Mouse (Mus musculus): ENCODE measurements around the gene Agbl2. TPM values are rescaled to one million over a fixed set of nuclear protein-coding genes. Genes with fewer than 3 reads are reported as not detected.
A peak's percentile ranks its signal among the peaks of the same experiment; 100 is the strongest.

The Agbl2 gene
- polyA plus RNA-seq, 1 experiment from 2014 or later: 0.18 TPM

GRCm38 (mm10) chr2:90753565-90753964, 29.0 kb upstream of the Agbl2 start:
- peaks cover 64% of the 10 kb centered on the region for H3K36me3 ChIP-seq
- H3K4me3 ChIP-seq (replicated peaks): no peak overlapping the region
- H3K9ac ChIP-seq (replicated peaks): no peak overlapping the region
- no peaks in the 10 kb centered on the region for H3K9me3 ChIP-seq (replicated peaks)
- ATAC-seq (ENCODE audit: low FRiP score): no peak
- peaks cover 13% of the 10 kb centered on the region for H3K4me1 ChIP-seq
- WGBS: 93% methylated on average over 2 of the region's 2 CpGs
- H3K4me2 ChIP-seq: no peak overlapping the region
- no peaks in the 10 kb centered on the region for H3K27me3 ChIP-seq (replicated peaks)
- no peak overlapping the region for H3K27ac ChIP-seq (replicated peaks)

- Histone ChIP-seq H3K36me3 (peaks cover 67% of the 10 kb centered on the region), H3K4me1 (0 out of 2 replicates have a peak, but pooled peaks cover 7% of the 10 kb centered on the region), H3K4me2 (no peak overlapping the region), H3K9me3 (replicated peaks) (no peaks in the 10 kb centered on the region), H3K4me3 (replicated peaks) (no peak overlapping the region), H3K9ac (replicated peaks) (no peak overlapping the region), H3K27me3 (replicated peaks) (no peaks in the 10 kb centered on the region), H3K27ac (replicated peaks) (no peak overlapping the region)
- no peak for ATAC-seq (ENCODE audit: low FRiP score)
- 98% methylated on average over 3 of the region's 3 CpGs for WGBS
These were observed 28.3 kb upstream of the Agbl2 start for GRCm38 (mm10) chr2:90754188-90754587.

GRCm38 (mm10) chr2:90765123-90765522, 17.4 kb upstream of the Agbl2 start:
- Histone ChIP-seq H3K4me2 (no peak overlapping the region), H3K4me3 (replicated peaks) (no peak overlapping the region), H3K27ac (replicated peaks) (no peak overlapping the region), H3K9ac (replicated peaks) (no peak overlapping the region), H3K9me3 (replicated peaks) (no peaks in the 10 kb centered on the region), H3K27me3 (replicated peaks) (no peaks in the 10 kb centered on the region), H3K4me1 (no peaks in the 10 kb centered on the region), H3K36me3 (peaks cover 86% of the 10 kb centered on the region)
- 93% methylated on average over 3 of the region's 3 CpGs for WGBS
- no peak for ATAC-seq (ENCODE audit: low FRiP score)

- H3K36me3 ChIP-seq: peaks cover 45% of the 10 kb centered on the region
- H3K27ac ChIP-seq (replicated peaks): no peak overlapping the region
- H3K27me3 ChIP-seq (replicated peaks): peaks cover 13% of the 10 kb centered on the region
- H3K4me3 ChIP-seq (replicated peaks): no peak overlapping the region
- no peak for ATAC-seq (ENCODE audit: low FRiP score)
- H3K4me2 ChIP-seq: no peak overlapping the region
- peaks cover 12% of the 10 kb centered on the region for H3K4me1 ChIP-seq
- 45% methylated on average over 3 of the region's 3 CpGs for WGBS
- H3K9ac ChIP-seq (replicated peaks): no peak overlapping the region
- no peaks in the 10 kb centered on the region for H3K9me3 ChIP-seq (replicated peaks)
These were observed 1.2 kb upstream of the Agbl2 start for GRCm38 (mm10) chr2:90781323-90781722.

GRCm38 (mm10) chr2:90781938-90782337, 589 bp upstream of the Agbl2 start:
- H3K27ac ChIP-seq (replicated peaks): no peak overlapping the region
- peaks cover 12% of the 10 kb centered on the region for H3K4me1 ChIP-seq
- H3K9ac ChIP-seq (replicated peaks): no peak overlapping the region
- no peak for ATAC-seq (ENCODE audit: low FRiP score)
- H3K9me3 ChIP-seq (replicated peaks): no peaks in the 10 kb centered on the region
- peaks cover 13% of the 10 kb centered on the region for H3K27me3 ChIP-seq (replicated peaks)
- WGBS: 46% methylated on average over 2 of the region's 2 CpGs
- no peak overlapping the region for H3K4me2 ChIP-seq
- H3K4me3 ChIP-seq (replicated peaks): no peak overlapping the region
- H3K36me3 ChIP-seq: peaks cover 40% of the 10 kb centered on the region

- H3K9ac ChIP-seq (replicated peaks): peak overlapping the region; percentile 36; the same call in 1 of the 2 replicates
- peaks cover 12% of the 10 kb centered on the region for H3K4me1 ChIP-seq
- H3K27ac ChIP-seq (replicated peaks): no peak overlapping the region
- H3K9me3 ChIP-seq (replicated peaks): no peaks in the 10 kb centered on the region
- H3K36me3 ChIP-seq: peaks cover 31% of the 10 kb centered on the region
- 3% methylated on average over 27 of the region's 29 CpGs for WGBS
- 0 out of 2 replicates have a peak, but pooled peaks have one; percentile 35 for ATAC-seq (ENCODE audit: low FRiP score)
- peak overlapping the region; percentile 63 for H3K4me2 ChIP-seq
- peaks cover 13% of the 10 kb centered on the region for H3K27me3 ChIP-seq (replicated peaks)
- H3K4me3 ChIP-seq (replicated peaks): peak overlapping the region; percentile 32
These were observed 467 bp downstream of the Agbl2 start for GRCm38 (mm10) chr2:90782901-90783486.

GRCm38 (mm10) chr2:90788126-90788525, 5.6 kb downstream of the Agbl2 start:
- Histone ChIP-seq H3K4me3 (replicated peaks) (no peak overlapping the region), H3K36me3 (no peaks in the 10 kb centered on the region), H3K27me3 (replicated peaks) (peaks cover 9% of the 10 kb centered on the region), H3K9me3 (replicated peaks) (no peaks in the 10 kb centered on the region), H3K27ac (replicated peaks) (no peak overlapping the region), H3K9ac (replicated peaks) (no peak overlapping the region), H3K4me2 (no peak overlapping the region), H3K4me1 (peaks cover 3% of the 10 kb centered on the region)
- 90% methylated on average over 2 of the region's 2 CpGs for WGBS
- ATAC-seq (ENCODE audit: low FRiP score): no peak

- Histone ChIP-seq H3K9ac (replicated peaks) (no peak overlapping the region), H3K27me3 (replicated peaks) (no peaks in the 10 kb centered on the region), H3K36me3 (no peaks in the 10 kb centered on the region), H3K4me1 (no peaks in the 10 kb centered on the region), H3K4me2 (no peak overlapping the region), H3K9me3 (replicated peaks) (no peaks in the 10 kb centered on the region), H3K4me3 (replicated peaks) (no peak overlapping the region), H3K27ac (replicated peaks) (no peak overlapping the region)
- no peak for ATAC-seq (ENCODE audit: low FRiP score)
- 86% methylated on average over 6 of the region's 6 CpGs for WGBS
These were observed 26.0 kb downstream of the Agbl2 start for GRCm38 (mm10) chr2:90808241-90809126.

- no peaks in the 10 kb centered on the region for H3K9me3 ChIP-seq (replicated peaks)
- no peaks in the 10 kb centered on the region for H3K36me3 ChIP-seq
- H3K4me2 ChIP-seq: no peak overlapping the region
- no peaks in the 10 kb centered on the region for H3K4me1 ChIP-seq
- WGBS: 82% methylated on average over 8 of the region's 8 CpGs
- H3K4me3 ChIP-seq (replicated peaks): no peak overlapping the region
- no peak overlapping the region for H3K9ac ChIP-seq (replicated peaks)
- ATAC-seq (ENCODE audit: low FRiP score): no peak
- no peaks in the 10 kb centered on the region for H3K27me3 ChIP-seq (replicated peaks)
- H3K27ac ChIP-seq (replicated peaks): no peak overlapping the region
These were observed 28.2 kb downstream of the Agbl2 start for GRCm38 (mm10) chr2:90810751-90811150.

GRCm38 (mm10) chr2:90815266-90815665, 32.7 kb downstream of the Agbl2 start:
- no peaks in the 10 kb centered on the region for H3K9me3 ChIP-seq (replicated peaks)
- WGBS: 89% methylated on average over 2 of the region's 2 CpGs
- ATAC-seq (ENCODE audit: low FRiP score): no peak
- no peak overlapping the region for H3K4me3 ChIP-seq (replicated peaks)
- H3K36me3 ChIP-seq: no peaks in the 10 kb centered on the region
- no peak overlapping the region for H3K4me2 ChIP-seq
- H3K27me3 ChIP-seq (replicated peaks): no peaks in the 10 kb centered on the region
- H3K27ac ChIP-seq (replicated peaks): no peak overlapping the region
- H3K9ac ChIP-seq (replicated peaks): no peak overlapping the region
- no peaks in the 10 kb centered on the region for H3K4me1 ChIP-seq

GRCm38 (mm10) chr2:90816144-90816543, 33.6 kb downstream of the Agbl2 start:
- no peak overlapping the region for H3K9ac ChIP-seq (replicated peaks)
- no peak overlapping the region for H3K4me2 ChIP-seq
- no peaks in the 10 kb centered on the region for H3K4me1 ChIP-seq
- H3K27ac ChIP-seq (replicated peaks): no peak overlapping the region
- ATAC-seq (ENCODE audit: low FRiP score): no peak
- no peaks in the 10 kb centered on the region for H3K27me3 ChIP-seq (replicated peaks)
- no peaks in the 10 kb centered on the region for H3K36me3 ChIP-seq
- no peak overlapping the region for H3K4me3 ChIP-seq (replicated peaks)
- 83% methylated on average over 4 of the region's 4 CpGs for WGBS
- no peaks in the 10 kb centered on the region for H3K9me3 ChIP-seq (replicated peaks)

GRCm38 (mm10) chr2:90818710-90819109, 36.2 kb downstream of the Agbl2 start:
- Histone ChIP-seq H3K9ac (replicated peaks) (no peak overlapping the region), H3K27me3 (replicated peaks) (no peaks in the 10 kb centered on the region), H3K27ac (replicated peaks) (no peak overlapping the region), H3K9me3 (replicated peaks) (no peaks in the 10 kb centered on the region), H3K4me2 (no peak overlapping the region), H3K4me3 (replicated peaks) (no peak overlapping the region), H3K36me3 (no peaks in the 10 kb centered on the region), H3K4me1 (no peaks in the 10 kb centered on the region)
- 89% methylated on average over 3 of the region's 3 CpGs for WGBS
- no peak for ATAC-seq (ENCODE audit: low FRiP score)

Measured in neural tube, embryonic 15.5 days (tissue).